8 mouse cellular contexts compared by ENCODE assay signal in genomic region chrX:140541711-140542473, GRCm38 (mm10). TPM values are rescaled to one million over a fixed set of nuclear protein-coding genes. Genes with fewer than 3 reads are reported as not detected.
DNase-seq lines count a peak whose midpoint lies in the region; ATAC-seq and TF ChIP-seq lines count a peak whose summit lies in the region.

No protein-coding gene starts in this region.

- 19% methylated on average over 10 of the region's 10 CpGs for WGBS in kidney, embryonic 15.5 days
- WGBS in lung, embryonic 16.5 days, result 26% methylated on average over 10 of the region's 10 CpGs
- WGBS in small intestine, adult 2 months, result 14% methylated on average over 10 of the region's 10 CpGs

- peak overlapping the region; percentile 68 for H3K4me2 ChIP-seq in kidney, embryonic 15.5 days
- peak overlapping the region; percentile 63 for H3K4me2 ChIP-seq in lung, embryonic 16.5 days (ENCODE audit: low read depth, low read length)

- no peak for TF ChIP-seq POLR2A in testis, adult 2 months (IDR thresholded peaks at IDR 0.05; ENCODE audit: control insufficient read depth, low read depth, low read length)
- no peak for TF ChIP-seq POLR2A in small intestine, adult 2 months (IDR thresholded peaks at IDR 0.05; ENCODE audit: low read depth, low read length)

- H3K27ac ChIP-seq in testis, adult 2 months (ENCODE audit: control insufficient read depth, insufficient read depth, low read depth, low read length), result peak overlapping the region; percentile 67
- H3K27ac ChIP-seq in kidney, embryonic 15.5 days, result peak overlapping the region; percentile 90
- H3K27ac ChIP-seq in lung, embryonic 16.5 days (ENCODE audit: low read length), result peak overlapping the region; percentile 84
- peak overlapping the region; percentile 99 for H3K27ac ChIP-seq in small intestine, adult 2 months (ENCODE audit: insufficient read depth, low read depth, low read length)

- no peaks in the 10 kb centered on the region for H3K4me1 ChIP-seq in testis, adult 2 months (ENCODE audit: control insufficient read depth, insufficient read depth, low read length)
- H3K4me1 ChIP-seq in kidney, embryonic 15.5 days, result 0 out of 2 replicates have a peak, but pooled peaks cover 13% of the 10 kb centered on the region
- peaks cover 13% of the 10 kb centered on the region for H3K4me1 ChIP-seq in lung, embryonic 16.5 days (replicated peaks; ENCODE audit: control insufficient read depth, insufficient read depth, low read length)
- H3K4me1 ChIP-seq in small intestine, adult 2 months (ENCODE audit: control insufficient read depth, insufficient read depth, insufficient read length, low read length), result peaks cover 14% of the 10 kb centered on the region; the same call in 1 of the 2 replicates

- no peak for DNase-seq in testis, postnatal 14 days (ENCODE audit: low spot score)
- DNase-seq in cerebellum, postnatal 14 days, result peak; percentile 32 to 41
- DNase-seq in frontal cortex, postnatal 25 days (ENCODE audit: low spot score in 2 of 2), result peak; percentile 6 to 10
- DNase-seq in ovary, postnatal 36 days (ENCODE audit: low spot score), result no peak

- H3K27me3 ChIP-seq in testis, adult 2 months (ENCODE audit: control insufficient read depth, insufficient read depth, low read length), result no peaks in the 10 kb centered on the region
- H3K27me3 ChIP-seq in kidney, embryonic 15.5 days, result peaks cover 70% of the 10 kb centered on the region
- no peaks in the 10 kb centered on the region for H3K27me3 ChIP-seq in lung, embryonic 16.5 days (ENCODE audit: control insufficient read depth, insufficient read depth, low read depth, low read length)
- no peaks in the 10 kb centered on the region for H3K27me3 ChIP-seq in small intestine, adult 2 months (ENCODE audit: control insufficient read depth, insufficient read depth, low read length)

- peak overlapping the region; percentile 55 for H3K4me3 ChIP-seq in testis, adult 2 months (ENCODE audit: control insufficient read depth, low read depth, low read length)
- H3K4me3 ChIP-seq in kidney, embryonic 15.5 days (replicated peaks), result peak overlapping the region; percentile 53
- H3K4me3 ChIP-seq in lung, embryonic 16.5 days (ENCODE audit: low read length), result peak overlapping the region; percentile 50
- H3K4me3 ChIP-seq in small intestine, adult 2 months (ENCODE audit: low read depth, low read length), result peak overlapping the region; percentile 93

- peak overlapping the region; percentile 53 for H3K9ac ChIP-seq in kidney, embryonic 15.5 days
- peak overlapping the region; percentile 61 for H3K9ac ChIP-seq in lung, embryonic 16.5 days (ENCODE audit: low read length)

- ATAC-seq in kidney, embryonic 15.5 days (replicated peaks; ENCODE audit: low FRiP score), result peak; percentile 66
- peak; percentile 42 for ATAC-seq in lung, embryonic 16.5 days (ENCODE audit: low read depth)

- no peaks in the 10 kb centered on the region for H3K9me3 ChIP-seq in kidney, embryonic 15.5 days (replicated peaks)
- no peaks in the 10 kb centered on the region for H3K9me3 ChIP-seq in lung, embryonic 16.5 days (ENCODE audit: control insufficient read depth, low read length)

- no peaks in the 10 kb centered on the region for H3K36me3 ChIP-seq in testis, adult 2 months (ENCODE audit: control insufficient read depth, insufficient read depth, low read length)
- no peaks in the 10 kb centered on the region for H3K36me3 ChIP-seq in kidney, embryonic 15.5 days
- H3K36me3 ChIP-seq in lung, embryonic 16.5 days (ENCODE audit: control insufficient read depth, insufficient read depth, low read length), result no peaks in the 10 kb centered on the region; the same call in 1 of the 2 replicates
- H3K36me3 ChIP-seq in small intestine, adult 2 months (ENCODE audit: control insufficient read depth, insufficient read depth, low read length), result peaks cover 11% of the 10 kb centered on the region

- no peak for TF ChIP-seq CTCF in testis, adult 2 months (IDR thresholded peaks at IDR 0.05; ENCODE audit: control insufficient read depth, insufficient read depth, insufficient replicate concordance, low read depth, low read length)
- no peak for TF ChIP-seq CTCF in small intestine, adult 2 months (IDR thresholded peaks at IDR 0.05; ENCODE audit: extremely low read depth, insufficient read length, insufficient replicate concordance, low read depth, low read length)

RNA-seq across cellular contexts. Expression of gene Tsc22d3, which starts 58.6 kb away (rescaled TPM):
- 9.9 and 11.3 TPM in 2 replicates for polyA plus RNA-seq in testis, adult 2 months (2012; rRNA removed)
- polyA plus RNA-seq in kidney, embryonic 15.5 days (2015; fragmentation: Nextera tagmentation; extraction: Ambion mirVana), result 98.2 and 98.7 TPM in 2 replicates
- 119 and 129 TPM in 2 replicates for polyA plus RNA-seq in lung, embryonic 16.5 days (2015; fragmentation: Nextera tagmentation; extraction: Ambion mirVana)
- 23.1 and 58.3 TPM in 2 replicates for polyA plus RNA-seq in small intestine, adult 2 months (2012; rRNA removed)

Comparison
In these comparisons a context has a peak if more than half of its experiments do, and no peak if none do; other contexts are left out.
1. DNase-seq: peak in cerebellum, postnatal 14 days (2 of 2) and frontal cortex, postnatal 25 days (2 of 2); none in testis, postnatal 14 days (single experiment) and ovary, postnatal 36 days (single experiment).
2. Peak in every context shown above with its lines, with median percentiles within 50 percentile points of each other: H3K27ac ChIP-seq and H3K4me3 ChIP-seq.